Mouse (Mus musculus): Measurements from ENCODE around the gene Gpr143. TPM values are rescaled to one million over a fixed set of nuclear protein-coding genes. Genes with fewer than 3 reads are reported as not detected.

The Gpr143 gene
- 0.11 TPM in 1 of 2 replicates, not detected in the other for polyA plus RNA-seq (2015; fragmentation: Nextera tagmentation; extraction: Ambion mirVana)

- 0 out of 2 replicates have a peak, but pooled peaks cover 2% of the 10 kb centered on the region for H3K27me3 ChIP-seq (replicated peaks; ENCODE audit: control insufficient read depth, insufficient read depth, low read length)
- WGBS: 17% methylated on average over 26 of the region's 26 CpGs
- H3K4me3 ChIP-seq (ENCODE audit: low read length): peak within 1 kb of the TSS; percentile 29
- no peak within 1 kb of the TSS for H3K27ac ChIP-seq (ENCODE audit: low read length)
- H3K4me2 ChIP-seq (ENCODE audit: low read depth, low read length): peak within 1 kb of the TSS; percentile 43
- no peaks in the 10 kb centered on the region for H3K9me3 ChIP-seq (ENCODE audit: control insufficient read depth, low read length)
- ATAC-seq: peak; percentile 56; the same call in 1 of the 2 replicates
- no peaks in the 10 kb centered on the region for H3K36me3 ChIP-seq (ENCODE audit: control insufficient read depth, insufficient read depth, low read length)
- no peak within 1 kb of the TSS for H3K9ac ChIP-seq (ENCODE audit: low read depth, low read length)
- no peaks in the 10 kb centered on the region for H3K4me1 ChIP-seq (ENCODE audit: control insufficient read depth, insufficient read depth, low read length)
These were observed at the start of gene Gpr143 for GRCm38 (mm10) chrX:152781720-152782403. TSS of gene Gpr143 (plus strand) at chrX:152781921.

GRCm38 (mm10) chrX:152735283-152735682, 46.4 kb upstream of the Gpr143 start:
- no peak overlapping the region for H3K4me2 ChIP-seq (ENCODE audit: low read depth, low read length)
- H3K9me3 ChIP-seq (ENCODE audit: control insufficient read depth, low read length): no peaks in the 10 kb centered on the region
- H3K4me1 ChIP-seq (ENCODE audit: control insufficient read depth, insufficient read depth, low read length): no peaks in the 10 kb centered on the region
- ATAC-seq: no peak
- no peak overlapping the region for H3K27ac ChIP-seq (ENCODE audit: low read length)
- no peak overlapping the region for H3K9ac ChIP-seq (ENCODE audit: low read depth, low read length)
- H3K36me3 ChIP-seq (ENCODE audit: control insufficient read depth, insufficient read depth, low read length): no peaks in the 10 kb centered on the region
- no peak overlapping the region for H3K4me3 ChIP-seq (ENCODE audit: low read length)
- H3K27me3 ChIP-seq (replicated peaks; ENCODE audit: control insufficient read depth, insufficient read depth, low read length): 0 out of 2 replicates have a peak, but pooled peaks cover 4% of the 10 kb centered on the region

- H3K4me1 ChIP-seq (ENCODE audit: control insufficient read depth, insufficient read depth, low read length): no peaks in the 10 kb centered on the region
- no peaks in the 10 kb centered on the region for H3K9me3 ChIP-seq (ENCODE audit: control insufficient read depth, low read length)
- H3K36me3 ChIP-seq (ENCODE audit: control insufficient read depth, insufficient read depth, low read length): no peaks in the 10 kb centered on the region
- H3K9ac ChIP-seq (ENCODE audit: low read depth, low read length): no peak overlapping the region
- ATAC-seq: no peak
- 0 out of 2 replicates have a peak, but pooled peaks cover 8% of the 10 kb centered on the region for H3K27me3 ChIP-seq (replicated peaks; ENCODE audit: control insufficient read depth, insufficient read depth, low read length)
- H3K4me3 ChIP-seq (ENCODE audit: low read length): no peak overlapping the region
- 48% methylated on average over 2 of the region's 2 CpGs for WGBS
- H3K27ac ChIP-seq (ENCODE audit: low read length): no peak overlapping the region
- no peak overlapping the region for H3K4me2 ChIP-seq (ENCODE audit: low read depth, low read length)
These were observed 43.5 kb upstream of the Gpr143 start for GRCm38 (mm10) chrX:152738191-152738590.

- no peaks in the 10 kb centered on the region for H3K9me3 ChIP-seq (ENCODE audit: control insufficient read depth, low read length)
- no peak overlapping the region for H3K4me3 ChIP-seq (ENCODE audit: low read length)
- ATAC-seq: no peak
- WGBS: 57% methylated on average over 4 of the region's 4 CpGs
- H3K4me2 ChIP-seq (ENCODE audit: low read depth, low read length): no peak overlapping the region
- no peaks in the 10 kb centered on the region for H3K36me3 ChIP-seq (ENCODE audit: control insufficient read depth, insufficient read depth, low read length)
- H3K4me1 ChIP-seq (ENCODE audit: control insufficient read depth, insufficient read depth, low read length): no peaks in the 10 kb centered on the region
- no peak overlapping the region for H3K27ac ChIP-seq (ENCODE audit: low read length)
- no peak overlapping the region for H3K9ac ChIP-seq (ENCODE audit: low read depth, low read length)
- 0 out of 2 replicates have a peak, but pooled peaks cover 8% of the 10 kb centered on the region for H3K27me3 ChIP-seq (replicated peaks; ENCODE audit: control insufficient read depth, insufficient read depth, low read length)
These were observed 42.9 kb upstream of the Gpr143 start for GRCm38 (mm10) chrX:152738759-152739368.

GRCm38 (mm10) chrX:152743642-152744041, 38.1 kb upstream of the Gpr143 start:
- H3K27ac ChIP-seq (ENCODE audit: low read length): no peak overlapping the region
- H3K4me2 ChIP-seq (ENCODE audit: low read depth, low read length): no peak overlapping the region
- H3K4me3 ChIP-seq (ENCODE audit: low read length): no peak overlapping the region
- no peak overlapping the region for H3K9ac ChIP-seq (ENCODE audit: low read depth, low read length)
- no peaks in the 10 kb centered on the region for H3K9me3 ChIP-seq (ENCODE audit: control insufficient read depth, low read length)
- no peak for ATAC-seq
- H3K4me1 ChIP-seq (ENCODE audit: control insufficient read depth, insufficient read depth, low read length): no peaks in the 10 kb centered on the region
- 0 out of 2 replicates have a peak, but pooled peaks cover 8% of the 10 kb centered on the region for H3K27me3 ChIP-seq (replicated peaks; ENCODE audit: control insufficient read depth, insufficient read depth, low read length)
- no peaks in the 10 kb centered on the region for H3K36me3 ChIP-seq (ENCODE audit: control insufficient read depth, insufficient read depth, low read length)

GRCm38 (mm10) chrX:152745925-152746324, 35.8 kb upstream of the Gpr143 start:
- ATAC-seq: no peak
- 0 out of 2 replicates have a peak, but pooled peaks cover 2% of the 10 kb centered on the region for H3K27me3 ChIP-seq (replicated peaks; ENCODE audit: control insufficient read depth, insufficient read depth, low read length)
- no peak overlapping the region for H3K9ac ChIP-seq (ENCODE audit: low read depth, low read length)
- no peaks in the 10 kb centered on the region for H3K9me3 ChIP-seq (ENCODE audit: control insufficient read depth, low read length)
- H3K4me1 ChIP-seq (ENCODE audit: control insufficient read depth, insufficient read depth, low read length): no peaks in the 10 kb centered on the region
- 78% methylated on average over 2 of the region's 2 CpGs for WGBS
- H3K4me3 ChIP-seq (ENCODE audit: low read length): no peak overlapping the region
- H3K36me3 ChIP-seq (ENCODE audit: control insufficient read depth, insufficient read depth, low read length): no peaks in the 10 kb centered on the region
- H3K4me2 ChIP-seq (ENCODE audit: low read depth, low read length): no peak overlapping the region
- H3K27ac ChIP-seq (ENCODE audit: low read length): no peak overlapping the region

GRCm38 (mm10) chrX:152755819-152756218, 25.9 kb upstream of the Gpr143 start:
- no peaks in the 10 kb centered on the region for H3K9me3 ChIP-seq (ENCODE audit: control insufficient read depth, low read length)
- 77% methylated on average over 1 of the region's 1 CpGs for WGBS
- ATAC-seq: peak; percentile 91

GRCm38 (mm10) chrX:152756293-152756692, 25.4 kb upstream of the Gpr143 start:
- Histone ChIP-seq H3K4me2 (ENCODE audit: low read depth, low read length) (no peak overlapping the region), H3K36me3 (ENCODE audit: control insufficient read depth, insufficient read depth, low read length) (no peaks in the 10 kb centered on the region), H3K4me1 (ENCODE audit: control insufficient read depth, insufficient read depth, low read length) (no peaks in the 10 kb centered on the region), H3K4me3 (ENCODE audit: low read length) (no peak overlapping the region), H3K27me3 (replicated peaks; ENCODE audit: control insufficient read depth, insufficient read depth, low read length) (no peaks in the 10 kb centered on the region), H3K27ac (ENCODE audit: low read length) (no peak overlapping the region), H3K9me3 (ENCODE audit: control insufficient read depth, low read length) (no peaks in the 10 kb centered on the region), H3K9ac (ENCODE audit: low read depth, low read length) (no peak overlapping the region)
- WGBS: 86% methylated on average over 5 of the region's 5 CpGs
- ATAC-seq: peak; percentile 77; the same call in 1 of the 2 replicates

More at GRCm38 (mm10) chrX:152755819-152756218, 25.9 kb upstream of the Gpr143 start:
- Histone ChIP-seq H3K27me3 (replicated peaks; ENCODE audit: control insufficient read depth, insufficient read depth, low read length) (no peaks in the 10 kb centered on the region), H3K9ac (ENCODE audit: low read depth, low read length) (no peak overlapping the region), H3K4me1 (ENCODE audit: control insufficient read depth, insufficient read depth, low read length) (no peaks in the 10 kb centered on the region), H3K4me3 (ENCODE audit: low read length) (no peak overlapping the region), H3K27ac (ENCODE audit: low read length) (no peak overlapping the region), H3K4me2 (ENCODE audit: low read depth, low read length) (no peak overlapping the region), H3K36me3 (ENCODE audit: control insufficient read depth, insufficient read depth, low read length) (no peaks in the 10 kb centered on the region)

- Histone ChIP-seq H3K4me2 (ENCODE audit: low read depth, low read length) (no peak overlapping the region), H3K4me1 (ENCODE audit: control insufficient read depth, insufficient read depth, low read length) (no peaks in the 10 kb centered on the region; the same call in 1 of the 2 replicates), H3K9me3 (ENCODE audit: control insufficient read depth, low read length) (no peaks in the 10 kb centered on the region), H3K27me3 (replicated peaks; ENCODE audit: control insufficient read depth, insufficient read depth, low read length) (no peaks in the 10 kb centered on the region), H3K36me3 (ENCODE audit: control insufficient read depth, insufficient read depth, low read length) (no peaks in the 10 kb centered on the region), H3K9ac (ENCODE audit: low read depth, low read length) (no peak overlapping the region), H3K4me3 (ENCODE audit: low read length) (no peak overlapping the region), H3K27ac (ENCODE audit: low read length) (no peak overlapping the region)
- ATAC-seq: peak; percentile 86
- 35% methylated on average over 2 of the region's 2 CpGs for WGBS
These were observed 19.3 kb upstream of the Gpr143 start for GRCm38 (mm10) chrX:152762437-152762836.

Measured in intestine, embryonic 16.5 days (tissue).